Mouse (Mus musculus) cerebellum, adult 2 months (tissue): ENCODE measurements around the gene March9.

Source experiments
- CTCF ChIP-seq: fragments of 200-500 bp; IDR thresholded peaks from 2 replicates; pipeline ENCODE4 v1.5.1; 2011; ENCODE audit warnings: low read depth, mild to moderate bottlenecking, control low read depth, low read length, moderate library complexity, borderline replicate concordance; ENCODE audit not compliant: insufficient read depth
- POLR2A ChIP-seq: fragments of 200-500 bp; IDR thresholded peaks from 2 replicates; pipeline ENCODE4 v1.6.1; 2011; ENCODE audit warnings: low read length, control low read depth, borderline replicate concordance; ENCODE audit not compliant: insufficient read depth

DNA sequence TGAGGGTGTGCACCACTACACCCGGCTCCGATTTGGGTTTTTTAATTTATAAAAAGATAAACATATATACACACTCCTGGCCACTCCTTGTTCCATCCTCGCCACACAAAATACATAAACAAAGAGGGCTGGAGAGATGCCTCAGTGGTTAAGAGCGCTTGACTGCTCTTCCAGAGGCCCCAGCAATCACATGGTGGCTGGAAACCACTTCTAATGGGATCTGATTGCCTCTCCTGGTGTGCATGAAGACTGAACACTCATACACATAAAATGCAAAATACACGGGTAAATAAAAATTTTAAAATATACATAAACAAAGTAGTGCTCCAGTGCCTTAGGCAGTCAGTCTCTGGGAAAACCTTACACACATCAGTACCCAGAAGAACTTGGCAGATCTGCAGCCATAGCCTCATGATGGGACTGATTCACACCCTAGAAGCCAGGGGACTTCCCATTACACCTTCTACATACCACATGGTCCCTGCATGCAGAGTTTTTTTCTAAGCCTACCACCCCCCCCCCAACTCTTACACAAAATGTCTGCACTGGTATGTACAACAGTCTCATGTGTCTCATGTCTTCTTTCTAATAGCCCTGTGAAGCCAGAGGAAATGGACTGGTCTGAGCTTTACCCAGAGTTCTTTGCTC lies 17.4 kb downstream of the March9 start:
- no peak for TF ChIP-seq CTCF
- TF ChIP-seq POLR2A, result no peak
